Mouse (Mus musculus): ENCODE data around the gene Ier5. TPM values are rescaled to one million over a fixed set of nuclear protein-coding genes. Genes with fewer than 3 reads are reported as not detected.

Gene Ier5
- polyA plus RNA-seq, 1 experiment: 5.3 TPM

DNA sequence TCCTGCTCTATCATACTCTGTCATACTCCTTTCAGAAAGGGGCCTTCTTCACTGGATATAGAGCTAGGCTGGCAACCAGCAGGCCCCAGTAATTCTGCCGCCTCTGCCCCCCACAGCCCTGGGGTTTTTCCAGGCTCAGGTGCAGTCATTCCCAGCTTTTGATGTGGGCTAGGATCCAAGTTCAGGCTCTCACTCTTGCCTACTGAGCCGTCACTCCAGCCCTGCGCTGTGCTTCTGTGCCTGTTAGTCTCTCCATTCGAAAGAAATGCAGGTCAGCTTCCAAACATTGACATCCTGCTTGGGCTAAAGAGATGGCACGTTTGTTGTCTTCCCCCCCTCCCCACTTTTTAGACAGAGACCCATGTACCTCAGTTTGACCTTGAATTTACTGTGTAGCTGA lies 39.2 kb downstream of the Ier5 start:
- no peaks in the 10 kb centered on the region; the same call in 1 of the 2 replicates for H3K4me1 ChIP-seq (ENCODE audit: control insufficient read depth, insufficient read depth, low read length)
- no peak overlapping the region for H3K4me3 ChIP-seq (ENCODE audit: control insufficient read depth, low read depth, low read length)
- H3K36me3 ChIP-seq (ENCODE audit: control insufficient read depth, insufficient read depth, low read length): no peaks in the 10 kb centered on the region
- no peak overlapping the region for H3K27ac ChIP-seq (ENCODE audit: control insufficient read depth, insufficient read depth, low read depth, low read length)
- no peaks in the 10 kb centered on the region for H3K27me3 ChIP-seq (ENCODE audit: control insufficient read depth, insufficient read depth, low read length)
- no peak for TF ChIP-seq POLR2A (IDR thresholded peaks at IDR 0.05; ENCODE audit: control insufficient read depth, low read depth, low read length)
- no peak for TF ChIP-seq CTCF (IDR thresholded peaks at IDR 0.05; ENCODE audit: control insufficient read depth, insufficient read depth, insufficient replicate concordance, low read depth, low read length)

DNA sequence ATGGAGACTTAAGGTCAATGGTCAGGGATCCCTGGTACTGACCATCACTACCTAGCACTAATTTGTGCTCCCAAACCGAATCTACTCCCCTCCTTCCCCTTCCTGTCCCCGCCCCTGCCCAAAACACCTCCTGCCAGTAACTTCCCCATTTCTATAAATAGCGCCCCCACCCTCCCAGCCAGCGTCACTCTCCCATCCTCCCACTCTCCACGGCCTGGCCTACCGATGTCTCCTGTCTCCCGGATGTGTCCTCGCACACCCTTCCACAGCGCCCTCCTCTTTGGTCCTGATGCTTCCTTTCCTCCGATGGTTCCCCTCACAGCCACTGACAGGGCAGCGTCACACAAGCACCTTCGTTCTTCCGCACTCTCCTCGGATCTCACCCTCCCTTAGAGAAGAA lies 39.9 kb downstream of the Ier5 start:
- Histone ChIP-seq H3K4me3 (ENCODE audit: control insufficient read depth, low read depth, low read length) (no peak overlapping the region), H3K27ac (ENCODE audit: control insufficient read depth, insufficient read depth, low read depth, low read length) (no peak overlapping the region), H3K36me3 (ENCODE audit: control insufficient read depth, insufficient read depth, low read length) (no peaks in the 10 kb centered on the region), H3K4me1 (ENCODE audit: control insufficient read depth, insufficient read depth, low read length) (no peaks in the 10 kb centered on the region; the same call in 1 of the 2 replicates), H3K27me3 (ENCODE audit: control insufficient read depth, insufficient read depth, low read length) (no peaks in the 10 kb centered on the region)
- TF ChIP-seq POLR2A (IDR thresholded peaks at IDR 0.05; ENCODE audit: control insufficient read depth, low read depth, low read length) (no peak), CTCF (IDR thresholded peaks at IDR 0.05; ENCODE audit: control insufficient read depth, insufficient read depth, insufficient replicate concordance, low read depth, low read length) (no peak)

DNA sequence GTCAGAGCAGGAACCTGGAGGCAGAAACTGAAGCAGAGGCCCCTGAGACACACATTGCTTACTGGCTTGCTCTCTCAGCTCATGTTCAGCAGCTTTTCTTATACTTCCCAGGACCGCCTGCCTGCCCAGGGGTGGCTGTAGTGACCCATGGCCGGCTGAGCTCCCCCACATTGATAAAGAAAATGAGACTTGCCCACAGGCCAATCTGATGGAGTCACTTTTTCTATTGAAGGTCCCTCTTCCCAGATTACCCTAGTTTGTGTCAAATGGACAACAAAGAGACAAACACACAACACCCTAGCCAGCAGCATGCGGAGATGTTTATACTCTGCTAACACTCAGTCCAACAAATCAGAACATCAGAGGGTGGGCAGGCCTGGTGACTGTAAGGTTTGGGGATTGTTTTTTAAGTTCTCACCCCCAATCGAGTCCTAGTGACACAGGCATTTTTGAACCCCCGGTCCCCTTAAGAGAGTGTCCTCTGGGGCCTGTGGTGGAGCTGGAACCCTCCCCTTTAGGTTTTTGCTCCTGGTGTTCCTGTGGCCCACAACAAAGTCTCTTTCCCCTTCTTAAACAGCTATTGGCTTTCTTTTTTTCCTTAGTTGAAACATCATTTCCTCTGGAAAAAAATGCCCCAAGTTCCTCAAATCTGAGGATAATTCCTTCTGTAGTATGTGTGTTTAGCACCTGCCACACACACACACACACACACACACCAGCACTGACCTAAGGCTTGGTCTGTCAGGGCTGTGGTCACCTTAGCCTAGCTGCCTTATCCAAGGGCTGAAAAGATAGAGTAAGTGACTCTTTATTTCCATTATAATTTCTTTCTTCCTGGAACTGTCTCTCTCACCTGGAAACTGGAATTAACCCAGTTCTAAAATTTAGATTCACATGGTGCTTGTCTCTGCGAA lies 41.1 kb downstream of the Ier5 start:
- Histone ChIP-seq H3K27ac (ENCODE audit: control insufficient read depth, insufficient read depth, low read depth, low read length) (no peak overlapping the region), H3K36me3 (ENCODE audit: control insufficient read depth, insufficient read depth, low read length) (no peaks in the 10 kb centered on the region), H3K27me3 (ENCODE audit: control insufficient read depth, insufficient read depth, low read length) (no peaks in the 10 kb centered on the region), H3K4me3 (ENCODE audit: control insufficient read depth, low read depth, low read length) (no peak overlapping the region), H3K4me1 (ENCODE audit: control insufficient read depth, insufficient read depth, low read length) (no peaks in the 10 kb centered on the region; the same call in 1 of the 2 replicates)
- TF ChIP-seq POLR2A (IDR thresholded peaks at IDR 0.05; ENCODE audit: control insufficient read depth, low read depth, low read length): no peak
- TF ChIP-seq CTCF (IDR thresholded peaks at IDR 0.05; ENCODE audit: control insufficient read depth, insufficient read depth, insufficient replicate concordance, low read depth, low read length): no peak

DNA sequence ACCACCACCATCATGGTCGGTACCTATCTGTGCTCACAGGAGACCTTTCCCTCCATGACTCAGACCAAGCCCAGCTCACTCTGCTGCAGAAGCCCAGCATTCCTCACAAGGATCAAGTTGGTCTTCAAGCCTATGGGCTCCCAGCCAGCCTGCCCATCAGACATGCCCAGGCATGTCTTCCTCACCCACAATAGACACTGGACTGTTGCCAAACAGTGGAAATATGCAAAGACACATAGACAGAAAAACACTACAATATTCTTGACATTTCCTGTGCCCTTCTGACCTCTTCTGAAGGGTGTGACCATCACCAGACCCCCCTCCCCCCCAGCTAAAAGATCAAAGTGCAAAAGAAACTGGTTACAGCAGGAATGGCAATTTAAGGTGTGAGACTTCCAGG lies 43.3 kb downstream of the Ier5 start:
- no peaks in the 10 kb centered on the region for H3K4me1 ChIP-seq (ENCODE audit: control insufficient read depth, insufficient read depth, low read length)
- no peaks in the 10 kb centered on the region for H3K27me3 ChIP-seq (ENCODE audit: control insufficient read depth, insufficient read depth, low read length)
- H3K27ac ChIP-seq (ENCODE audit: control insufficient read depth, insufficient read depth, low read depth, low read length): no peak overlapping the region
- H3K4me3 ChIP-seq (ENCODE audit: control insufficient read depth, low read depth, low read length): no peak overlapping the region
- TF ChIP-seq POLR2A (IDR thresholded peaks at IDR 0.05; ENCODE audit: control insufficient read depth, low read depth, low read length) (no peak), CTCF (IDR thresholded peaks at IDR 0.05; ENCODE audit: control insufficient read depth, insufficient read depth, insufficient replicate concordance, low read depth, low read length) (no peak)
- H3K36me3 ChIP-seq (ENCODE audit: control insufficient read depth, insufficient read depth, low read length): no peaks in the 10 kb centered on the region

DNA sequence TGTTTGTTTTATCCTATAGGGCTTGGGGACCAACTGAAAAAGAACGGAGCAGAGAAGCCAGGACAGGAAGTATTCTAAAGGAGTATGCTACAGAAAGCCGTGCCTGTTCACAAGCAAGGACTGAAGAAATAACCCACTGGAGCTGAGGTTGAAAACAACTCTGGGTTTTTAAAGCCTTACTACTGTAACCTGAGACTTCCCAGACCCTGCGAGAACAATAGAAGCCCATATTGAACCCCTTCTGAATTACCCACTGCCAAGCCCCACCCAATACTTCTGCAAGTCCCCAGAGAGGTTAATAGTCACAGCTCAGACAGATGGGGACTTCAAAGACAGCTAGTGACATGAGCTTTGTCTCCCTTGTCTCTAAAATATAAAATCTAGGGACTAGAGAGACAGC lies 44.4 kb downstream of the Ier5 start:
- no peaks in the 10 kb centered on the region; the same call in 1 of the 2 replicates for H3K4me1 ChIP-seq (ENCODE audit: control insufficient read depth, insufficient read depth, low read length)

DNA sequence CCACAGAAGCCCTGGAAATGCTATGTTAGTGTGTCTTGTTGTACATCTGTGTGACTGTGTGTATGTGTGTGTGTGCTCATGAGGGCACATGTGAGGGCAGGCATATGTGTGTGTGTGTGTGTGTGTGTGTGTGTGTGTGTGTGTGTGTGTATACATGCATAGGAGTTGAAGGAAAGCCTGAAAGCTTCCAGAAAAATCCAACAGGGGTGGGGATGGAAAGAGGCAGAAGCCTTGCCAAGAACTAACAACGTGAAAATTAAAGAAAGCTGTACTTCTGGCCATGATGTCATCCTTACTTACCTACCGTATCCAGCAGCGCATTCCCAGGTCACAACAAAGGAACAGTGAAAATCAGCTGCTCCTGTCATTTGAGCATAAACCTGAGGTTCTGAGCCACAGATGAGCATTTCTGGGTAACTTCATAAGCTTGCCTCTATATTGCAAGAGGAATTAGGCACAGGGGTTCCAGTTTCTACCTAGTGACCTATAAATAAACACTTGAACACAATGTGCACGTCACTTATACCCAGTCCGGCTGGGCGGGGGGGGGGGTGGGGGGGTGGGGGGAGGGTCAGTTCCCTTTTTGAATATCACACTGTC lies 45.0 kb downstream of the Ier5 start:
- Histone ChIP-seq H3K36me3 (ENCODE audit: control insufficient read depth, insufficient read depth, low read length) (no peaks in the 10 kb centered on the region), H3K4me1 (ENCODE audit: control insufficient read depth, insufficient read depth, low read length) (no peaks in the 10 kb centered on the region; the same call in 1 of the 2 replicates), H3K4me3 (ENCODE audit: control insufficient read depth, low read depth, low read length) (no peak overlapping the region), H3K27me3 (ENCODE audit: control insufficient read depth, insufficient read depth, low read length) (no peaks in the 10 kb centered on the region), H3K27ac (ENCODE audit: control insufficient read depth, insufficient read depth, low read depth, low read length) (no peak overlapping the region)
- TF ChIP-seq POLR2A (IDR thresholded peaks at IDR 0.05; ENCODE audit: control insufficient read depth, low read depth, low read length): no peak

More for the DNA sequence above, 44.4 kb downstream of the Ier5 start:
- Histone ChIP-seq H3K27me3 (ENCODE audit: control insufficient read depth, insufficient read depth, low read length) (no peaks in the 10 kb centered on the region), H3K4me3 (ENCODE audit: control insufficient read depth, low read depth, low read length) (no peak overlapping the region), H3K27ac (ENCODE audit: control insufficient read depth, insufficient read depth, low read depth, low read length) (no peak overlapping the region), H3K36me3 (ENCODE audit: control insufficient read depth, insufficient read depth, low read length) (no peaks in the 10 kb centered on the region)
- no peak for TF ChIP-seq CTCF (IDR thresholded peaks at IDR 0.05; ENCODE audit: control insufficient read depth, insufficient read depth, insufficient replicate concordance, low read depth, low read length)
- no peak for TF ChIP-seq POLR2A (IDR thresholded peaks at IDR 0.05; ENCODE audit: control insufficient read depth, low read depth, low read length)

DNA sequence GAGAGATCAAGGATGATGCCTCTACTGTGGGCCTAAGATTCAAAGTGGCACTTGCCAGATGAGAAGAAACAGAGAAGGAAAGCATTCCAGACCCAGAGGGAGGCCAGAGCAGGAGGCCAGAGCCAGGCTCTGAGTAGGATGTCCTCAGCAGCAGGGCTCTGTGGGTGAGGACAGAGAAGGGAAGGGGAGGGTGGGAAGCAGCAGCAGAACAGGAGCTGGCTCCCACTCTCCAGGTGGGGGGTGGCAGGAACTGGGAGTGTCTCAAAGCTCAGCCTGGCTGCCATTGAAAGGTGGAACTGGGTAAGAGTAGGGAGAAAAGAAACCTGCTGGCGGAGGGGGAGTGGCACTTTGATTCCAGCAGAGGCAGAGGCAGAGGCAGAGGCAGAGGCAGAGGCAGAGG lies 46.1 kb downstream of the Ier5 start:
- H3K4me1 ChIP-seq (ENCODE audit: control insufficient read depth, insufficient read depth, low read length): no peaks in the 10 kb centered on the region; the same call in 1 of the 2 replicates
- H3K36me3 ChIP-seq (ENCODE audit: control insufficient read depth, insufficient read depth, low read length): no peaks in the 10 kb centered on the region
- TF ChIP-seq CTCF (IDR thresholded peaks at IDR 0.05; ENCODE audit: control insufficient read depth, insufficient read depth, insufficient replicate concordance, low read depth, low read length) (no peak), POLR2A (IDR thresholded peaks at IDR 0.05; ENCODE audit: control insufficient read depth, low read depth, low read length) (no peak)
- no peaks in the 10 kb centered on the region for H3K27me3 ChIP-seq (ENCODE audit: control insufficient read depth, insufficient read depth, low read length)
- H3K4me3 ChIP-seq (ENCODE audit: control insufficient read depth, low read depth, low read length): no peak overlapping the region
- no peak overlapping the region for H3K27ac ChIP-seq (ENCODE audit: control insufficient read depth, insufficient read depth, low read depth, low read length)

All from testis, adult 2 months (tissue).